Mouse (Mus musculus) midbrain, embryonic 11.5 days (tissue): Measurements from ENCODE around the gene Crygs. TPM values are rescaled to one million over a fixed set of nuclear protein-coding genes. Genes with fewer than 3 reads are reported as not detected.
A peak's percentile ranks its signal among the peaks of the same experiment; 100 is the strongest.

Experiments
- ATAC-seq: fragments of 200-750 bp; cut with Nextera tagmentation; 2 replicates; pipeline ENCODE4 v1.8.0; 2017; ENCODE audit warnings: moderate TSS enrichment, moderate library complexity; ENCODE audit not compliant: low FRiP score
- DNase-seq: peaks from one replicate; pipeline ENCODE4 v3.0.0; 2015; ENCODE audit warnings: low spot score; ENCODE audit errors: missing footprints
- H3K27ac ChIP-seq: fragments of 300-500 bp; sonication (generic); 2 replicates; pipeline ENCODE4 v1.5.1; 2014; ENCODE audit warnings: low read depth, low read length
- H3K27me3 ChIP-seq: fragments of 300-500 bp; sonication (generic); 2 replicates; pipeline ENCODE4 v1.6.1; 2014; ENCODE audit warnings: mild to moderate bottlenecking, low read length, moderate library complexity, mixed read lengths; ENCODE audit not compliant: control insufficient read depth, insufficient read depth
- H3K36me3 ChIP-seq: fragments of 300-500 bp; sonication (generic); 2 replicates; pipeline ENCODE4 v1.6.1; 2014; ENCODE audit warnings: mild to moderate bottlenecking, low read length, moderate library complexity, mixed read lengths; ENCODE audit not compliant: control insufficient read depth, insufficient read depth
- H3K4me1 ChIP-seq: fragments of 300-500 bp; sonication (generic); 2 replicates; pipeline ENCODE4 v1.6.1; 2014; ENCODE audit warnings: low read length; ENCODE audit not compliant: control insufficient read depth, insufficient read depth
- H3K4me2 ChIP-seq: fragments of 300-500 bp; sonication (generic); 2 replicates; pipeline ENCODE4 v1.6.1; 2014; ENCODE audit warnings: mild to moderate bottlenecking, moderate library complexity
- H3K4me3 ChIP-seq: fragments of 300-500 bp; sonication (generic); 2 replicates; pipeline ENCODE4 v1.5.1; 2014; ENCODE audit warnings: low read depth, low read length
- H3K9ac ChIP-seq: fragments of 300-500 bp; sonication (generic); 2 replicates; pipeline ENCODE4 v1.6.1; 2014; ENCODE audit warnings: low read length
- H3K9me3 ChIP-seq: fragments of 300-500 bp; sonication (generic); 2 replicates; pipeline ENCODE4 v1.6.1; 2016; ENCODE audit warnings: low read length; ENCODE audit not compliant: control insufficient read depth
- WGBS: fragments of 180-500 bp; shearing (Covaris S2); extraction: QIAGEN DNeasy Blood & Tissue Kit; methylation state at CpG from one replicate; pipeline ENCODE4 v1.1.7; 2014; 5-methylcytosine and 5-hydroxymethylcytosine counted together
- polyA plus RNA-seq: library from polyadenylated mRNA; unstranded; fragments of >200 nt; fragmentation: Nextera tagmentation; extraction: Ambion mirVana; gene quantifications from 2 replicates; pipeline ENCODE4 v1.2.1, GENCODE M21; 2014

Gene Crygs
- 0.26 TPM in 1 of 2 replicates, not detected in the other for polyA plus RNA-seq

- Histone ChIP-seq H3K27me3 (peaks cover 7% of the 10 kb centered on the region; the same call in 1 of the 2 replicates), H3K4me3 (no peak within 1 kb of the TSS), H3K9me3 (no peaks in the 10 kb centered on the region), H3K4me2 (no peak within 1 kb of the TSS), H3K9ac (no peak within 1 kb of the TSS), H3K4me1 (no peaks in the 10 kb centered on the region), H3K27ac (no peak within 1 kb of the TSS), H3K36me3 (peaks cover 3% of the 10 kb centered on the region; the same call in 1 of the 2 replicates)
- WGBS, result 65% methylated on average over 2 of the region's 2 CpGs
- ATAC-seq, result no peak
- DNase-seq, result no peak
Observed at GRCm38 (mm10) chr16:22811477-22811876, at the start of gene Crygs. Crygs (minus strand) TSS chr16:22811577.

- Histone ChIP-seq H3K27ac (no peak within 1 kb of the TSS), H3K36me3 (peaks cover under 1% of the 10 kb centered on the region; the same call in 1 of the 2 replicates), H3K9me3 (no peaks in the 10 kb centered on the region), H3K4me2 (peak within 1 kb of the TSS; percentile 87), H3K9ac (peak within 1 kb of the TSS; percentile 88), H3K4me3 (peak within 1 kb of the TSS; percentile 91), H3K27me3 (no peaks in the 10 kb centered on the region; the same call in 1 of the 2 replicates), H3K4me1 (peaks cover 12% of the 10 kb centered on the region)
- peak; percentile 99 for DNase-seq
- ATAC-seq, result peak; percentile 100
- under 1% methylated on average over 62 of the region's 62 CpGs for WGBS
Observed at GRCm38 (mm10) chr16:22857431-22858113, 46.2 kb upstream of the Crygs start, which contains the start of the genes Tbccd1 and Dnajb11. Tbccd1 (minus strand) TSS chr16:22857669. Dnajb11 (plus strand) TSS chr16:22857845.

DNA sequence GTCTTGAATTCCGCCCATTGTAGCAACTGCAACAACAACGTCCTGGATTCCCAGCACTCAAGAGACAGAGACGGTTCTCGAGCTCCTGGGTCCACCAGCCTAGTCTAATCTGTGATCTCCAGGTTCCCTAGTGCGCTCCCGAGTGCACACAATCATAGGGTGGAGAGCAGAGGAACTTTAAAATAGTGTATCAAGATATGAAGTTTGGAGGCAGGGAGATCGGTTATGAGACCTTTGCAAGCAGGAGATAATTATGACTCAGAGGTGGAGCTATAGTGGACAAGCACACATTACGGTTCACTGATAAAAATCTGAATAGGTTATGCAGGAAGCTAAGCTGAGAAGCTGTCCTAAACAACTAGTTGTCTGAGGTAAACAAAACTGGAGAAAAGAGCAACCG lies 45.4 kb upstream of the Crygs start:
- Histone ChIP-seq H3K9me3 (no peaks in the 10 kb centered on the region), H3K9ac (peak overlapping the region; percentile 61), H3K27me3 (no peaks in the 10 kb centered on the region; the same call in 1 of the 2 replicates), H3K4me1 (peaks cover 12% of the 10 kb centered on the region), H3K36me3 (no peaks in the 10 kb centered on the region), H3K4me2 (peak overlapping the region; percentile 87), H3K27ac (no peak overlapping the region), H3K4me3 (peak overlapping the region; percentile 91)
- DNase-seq (no peak), ATAC-seq (no peak)
- 18% methylated on average over 9 of the region's 9 CpGs for WGBS

- H3K9me3 ChIP-seq, result no peaks in the 10 kb centered on the region
- ATAC-seq (no peak), DNase-seq (no peak)
- H3K36me3 ChIP-seq, result no peaks in the 10 kb centered on the region
- H3K4me3 ChIP-seq, result no peak overlapping the region
- no peak overlapping the region for H3K4me2 ChIP-seq
- H3K27me3 ChIP-seq, result no peaks in the 10 kb centered on the region
- peaks cover 6% of the 10 kb centered on the region for H3K4me1 ChIP-seq
- H3K27ac ChIP-seq, result no peak overlapping the region
- 94% methylated on average over 4 of the region's 4 CpGs for WGBS
- no peak overlapping the region for H3K9ac ChIP-seq
Observed at GRCm38 (mm10) chr16:22852709-22853108, 41.3 kb upstream of the Crygs start.

DNA sequence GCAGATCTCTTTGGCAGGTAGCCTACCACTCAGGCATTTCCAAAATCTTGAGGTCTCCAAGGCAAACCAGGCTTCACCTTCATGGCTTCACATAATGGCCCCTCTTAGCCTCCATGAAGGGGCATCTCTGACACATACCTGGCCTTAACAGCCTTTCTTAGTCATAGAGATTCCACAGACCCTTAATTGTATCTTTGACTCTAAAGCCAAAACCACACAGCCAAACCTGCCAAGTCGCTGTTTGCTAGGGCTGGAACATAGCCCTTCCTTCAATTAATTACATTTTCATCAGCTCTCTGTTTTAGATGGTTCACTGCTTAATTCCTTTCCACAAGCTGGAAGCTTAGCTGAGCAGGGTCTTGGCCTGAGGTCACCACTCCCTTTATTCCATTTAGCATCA lies 37.0 kb upstream of the Crygs start:
- H3K4me2 ChIP-seq, result no peak overlapping the region
- H3K9ac ChIP-seq, result no peak overlapping the region
- H3K27ac ChIP-seq, result no peak overlapping the region
- H3K4me3 ChIP-seq, result no peak overlapping the region
- WGBS, result 97% methylated on average over 1 of the region's 1 CpGs
- no peaks in the 10 kb centered on the region for H3K9me3 ChIP-seq
- H3K4me1 ChIP-seq, result peaks cover 2% of the 10 kb centered on the region; the same call in 1 of the 2 replicates
- ATAC-seq, result no peak
- DNase-seq, result no peak
- no peaks in the 10 kb centered on the region for H3K36me3 ChIP-seq
- no peaks in the 10 kb centered on the region for H3K27me3 ChIP-seq

GRCm38 (mm10) chr16:22847686-22848085 lies 36.3 kb upstream of the Crygs start:
- H3K36me3 ChIP-seq, result no peaks in the 10 kb centered on the region
- no peaks in the 10 kb centered on the region for H3K27me3 ChIP-seq
- H3K9ac ChIP-seq, result no peak overlapping the region
- no peak overlapping the region for H3K4me2 ChIP-seq
- no peak overlapping the region for H3K27ac ChIP-seq
- peaks cover 2% of the 10 kb centered on the region; the same call in 1 of the 2 replicates for H3K4me1 ChIP-seq
- no peaks in the 10 kb centered on the region for H3K9me3 ChIP-seq
- DNase-seq (no peak), ATAC-seq (no peak)
- no peak overlapping the region for H3K4me3 ChIP-seq
- 82% methylated on average over 1 of the region's 1 CpGs for whole genome bisulfite sequencing

DNA sequence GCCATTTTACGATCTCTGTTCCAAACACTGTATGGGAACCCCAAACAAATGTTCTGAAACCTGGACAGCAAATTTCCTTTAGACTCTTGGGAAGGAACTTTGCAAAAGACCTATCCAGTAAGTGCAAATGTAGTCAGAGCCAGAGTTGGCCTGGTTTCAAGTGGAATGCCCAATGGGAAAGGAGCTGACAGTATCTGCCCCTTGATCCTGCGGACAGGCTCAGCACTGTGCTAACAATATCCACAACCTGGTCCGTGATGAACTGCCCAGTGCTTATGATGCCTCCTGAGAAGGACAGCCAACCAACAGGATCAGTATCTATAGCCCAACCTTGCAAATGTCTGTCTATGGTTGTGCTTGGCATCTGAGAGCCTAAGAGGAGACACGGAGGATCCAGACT lies 34.1 kb upstream of the Crygs start:
- no peak overlapping the region for H3K4me3 ChIP-seq
- no peaks in the 10 kb centered on the region for H3K9me3 ChIP-seq
- H3K36me3 ChIP-seq, result no peaks in the 10 kb centered on the region
- H3K27me3 ChIP-seq, result no peaks in the 10 kb centered on the region
- ATAC-seq (no peak), DNase-seq (no peak)
- H3K9ac ChIP-seq, result no peak overlapping the region
- no peak overlapping the region for H3K4me2 ChIP-seq
- H3K27ac ChIP-seq, result no peak overlapping the region
- peaks cover 2% of the 10 kb centered on the region; the same call in 1 of the 2 replicates for H3K4me1 ChIP-seq
- 85% methylated on average over 4 of the region's 4 CpGs for WGBS

- WGBS, result 85% methylated on average over 5 of the region's 5 CpGs
- Histone ChIP-seq H3K27ac (no peak overlapping the region), H3K4me3 (peak overlapping the region; percentile 44), H3K36me3 (no peaks in the 10 kb centered on the region), H3K9me3 (no peaks in the 10 kb centered on the region), H3K9ac (peak overlapping the region; percentile 75), H3K4me2 (peak overlapping the region; percentile 76), H3K4me1 (peaks cover 2% of the 10 kb centered on the region; the same call in 1 of the 2 replicates), H3K27me3 (no peaks in the 10 kb centered on the region)
- ATAC-seq (no peak), DNase-seq (no peak)
Observed at GRCm38 (mm10) chr16:22844834-22845233, 33.5 kb upstream of the Crygs start.

- 12% methylated on average over 26 of the region's 26 CpGs for WGBS
- H3K4me1 ChIP-seq, result peaks cover 2% of the 10 kb centered on the region; the same call in 1 of the 2 replicates
Observed at GRCm38 (mm10) chr16:22844061-22844801, 32.9 kb upstream of the Crygs start.

More at GRCm38 (mm10) chr16:22844061-22844801, 32.9 kb upstream of the Crygs start:
- H3K9me3 ChIP-seq, result no peaks in the 10 kb centered on the region
- H3K9ac ChIP-seq, result peak overlapping the region; percentile 75
- peak overlapping the region; percentile 44 for H3K4me3 ChIP-seq
- H3K27me3 ChIP-seq, result no peaks in the 10 kb centered on the region
- no peak overlapping the region for H3K27ac ChIP-seq
- ATAC-seq (peak; percentile 93), DNase-seq (peak; percentile 95)
- H3K4me2 ChIP-seq, result peak overlapping the region; percentile 76
- H3K36me3 ChIP-seq, result no peaks in the 10 kb centered on the region
